Mouse (Mus musculus) lung, postnatal 0 days (tissue): ENCODE measurements around the gene Lrrn4.

Experiments used
- CTCF ChIP-seq: IDR thresholded peaks from 2 replicates; pipeline ENCODE4 v1.5.1; 2016; ENCODE audit warnings: antibody characterized with exemption, mild to moderate bottlenecking
- EP300 ChIP-seq: IDR thresholded peaks from 2 replicates; pipeline ENCODE4 v1.6.1; 2016; ENCODE audit warnings: antibody characterized with exemption, mild to moderate bottlenecking, control low read depth

GRCm38 (mm10) chr2:132846407-132847358 lies 34.0 kb downstream of the Lrrn4 start, which contains the start of gene Crls1:
- TF ChIP-seq CTCF (peak; percentile 99), EP300 (no peak)
